Mouse (Mus musculus) adrenal gland, adult 2 months (tissue): Measurements from ENCODE around the gene Wrb. TPM values are rescaled to one million over a fixed set of nuclear protein-coding genes. Genes with fewer than 3 reads are reported as not detected.
"Not testable (repeated sequence)": the region's sequence is repeated elsewhere in the genome, so short reads cannot be mapped to it uniquely, and the experiment has no call there.

Source experiments
- DNase-seq: peaks from one replicate; pipeline ENCODE4 v3.0.0; 2021
- long read RNA-seq: library from polyadenylated mRNA; stranded (forward); transcript quantifications from one replicate; pipeline ENCODE4 v2.0.0, GENCODE M21; 2021
- polyA plus RNA-seq: library from polyadenylated mRNA; depleted of rRNA; stranded (reverse); fragments of >200 nt; gene quantifications from 2 replicates; pipeline ENCODE4 v1.2.3, GENCODE M21; 2012; rRNA removed
- total RNA-seq, 2 experiments: library from RNA; stranded (reverse); gene quantifications; 2 replicates each; pipeline ENCODE4 v1.2.3; 2021

Gene Wrb
- 10 to 100 TPM; 23.4 to 45.2 TPM for total RNA-seq
- polyA plus RNA-seq, result 50.0 and 84.1 TPM in 2 replicates
- long read RNA-seq, transcript Wrb-201 (5 exons, 2,495 nt), result major isoform, 48 of 57 reads
- long read RNA-seq, partial matches to known transcripts, result 0 of 57 reads
- long read RNA-seq, other reads (novel, unspliced or antisense), result 2 of 57 reads

DNA sequence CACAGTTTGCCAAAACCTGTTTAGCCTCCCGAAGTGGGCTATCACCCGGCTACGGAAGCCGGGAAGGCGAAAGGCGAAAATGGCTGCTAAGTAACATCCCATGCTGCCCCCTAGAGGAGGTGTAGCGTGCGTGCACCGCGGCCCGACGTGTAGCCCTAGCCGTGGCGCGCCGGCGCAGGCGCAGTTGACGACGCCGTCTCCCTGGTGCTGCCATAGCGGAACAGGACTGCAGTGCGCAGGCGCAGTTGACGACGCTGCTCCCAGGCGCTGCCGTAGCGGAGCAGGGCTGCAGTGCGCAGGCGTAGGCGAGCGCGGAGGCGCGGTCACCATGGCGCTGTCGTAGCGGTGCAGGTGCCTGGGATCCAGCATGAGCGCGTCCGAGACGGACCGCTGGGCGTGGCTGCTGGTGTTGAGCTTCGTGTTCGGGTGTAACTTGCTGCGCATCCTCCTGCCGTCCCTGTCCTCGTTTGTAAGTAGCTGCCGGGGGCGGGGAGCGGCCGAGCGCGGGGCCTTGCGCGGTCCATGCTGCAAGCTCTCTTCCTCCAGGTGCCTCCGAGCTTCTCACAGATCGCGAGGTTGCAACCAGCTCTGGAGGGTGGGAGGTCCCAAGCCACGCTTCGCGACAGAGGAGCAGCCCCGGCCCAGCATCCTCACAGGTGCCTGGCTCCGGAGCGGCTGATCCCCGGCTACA is at the start of gene Wrb:
Gene Wrb (plus strand): TSS at position 298 of the 691 bp plus-strand sequence.
- DNase-seq, result peak; percentile 100

DNA sequence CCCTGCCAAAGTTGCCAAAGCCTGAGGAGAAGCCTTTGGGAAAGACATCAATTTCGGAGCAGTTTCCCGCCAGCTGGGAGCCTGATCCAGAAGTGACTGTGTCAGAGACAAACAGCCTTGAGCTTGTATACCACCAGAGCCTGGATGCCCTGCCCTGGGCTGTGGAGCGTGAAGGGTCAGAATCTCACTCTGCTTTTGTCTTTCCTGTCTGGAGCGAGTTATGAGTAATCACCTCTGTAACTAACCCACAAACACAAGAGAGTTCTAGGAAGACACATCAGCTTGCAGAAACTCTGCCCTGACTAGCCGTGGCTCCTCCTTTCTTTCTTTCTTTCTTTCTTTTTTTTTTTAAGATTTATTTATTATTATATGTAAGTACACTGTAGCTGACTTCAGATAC is 49.2 kb upstream of the Wrb start:
- DNase-seq, result no peak

DNA sequence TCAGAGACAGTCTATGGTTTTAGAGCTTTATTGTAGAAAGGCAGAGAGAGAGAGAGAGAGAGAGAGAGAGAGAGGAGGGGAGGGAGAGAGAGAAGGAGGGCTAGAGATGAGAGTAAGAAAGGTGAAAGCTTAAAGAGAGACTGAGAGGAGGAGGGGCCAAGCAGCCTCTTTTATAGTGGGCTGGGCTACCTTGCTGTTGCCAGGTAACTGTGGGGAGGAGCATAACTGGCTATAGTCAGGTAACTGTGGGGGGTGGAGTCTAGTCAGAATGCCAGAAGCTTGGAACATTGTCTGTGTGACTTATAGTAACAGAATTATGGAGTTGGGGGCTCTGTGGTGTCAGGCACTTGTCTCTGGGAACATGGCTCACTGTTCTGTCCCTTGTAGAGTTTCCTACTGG is 47.4 kb upstream of the Wrb start:
- DNase-seq, result not testable (repeated sequence)

DNA sequence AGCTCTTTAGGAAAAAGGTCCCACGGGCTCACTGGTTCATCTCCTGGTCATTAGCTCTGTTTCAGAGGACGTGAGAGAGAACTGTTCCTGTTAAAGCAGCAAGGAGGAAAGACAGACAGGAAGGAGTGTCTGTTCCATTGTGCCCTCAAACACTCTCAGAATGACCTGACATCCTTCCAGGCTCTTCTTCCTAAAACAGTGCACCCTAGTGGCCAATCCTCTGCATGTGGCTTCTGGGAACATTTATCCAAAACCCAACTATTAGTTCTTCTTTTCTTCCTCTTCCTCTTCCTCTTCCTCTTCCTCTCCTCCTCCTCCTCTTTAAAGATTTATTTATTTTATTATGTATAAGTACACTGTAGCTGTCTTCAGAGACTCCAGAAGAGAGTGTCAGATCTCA is 42.2 kb upstream of the Wrb start:
- DNase-seq, result no peak

DNA sequence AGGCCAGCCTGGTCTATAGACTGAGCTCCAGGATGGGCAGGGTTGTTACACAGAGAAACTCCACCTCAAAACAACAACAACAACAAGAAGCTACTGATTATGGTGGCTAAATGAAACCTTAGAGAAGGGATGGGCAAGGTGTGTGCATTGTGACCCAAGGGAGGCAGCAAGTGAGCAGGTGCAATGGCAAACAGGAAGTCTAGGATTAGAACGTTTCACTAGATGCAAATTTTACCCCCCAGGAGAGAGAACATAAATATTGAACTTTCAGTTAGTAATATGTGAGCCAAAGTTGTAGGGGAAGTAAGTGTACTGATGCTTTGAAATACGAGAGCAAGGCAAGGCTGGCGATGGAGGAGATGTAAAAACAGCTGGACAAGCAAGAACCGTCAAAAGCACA is 35.5 kb upstream of the Wrb start:
- no peak for DNase-seq

DNA sequence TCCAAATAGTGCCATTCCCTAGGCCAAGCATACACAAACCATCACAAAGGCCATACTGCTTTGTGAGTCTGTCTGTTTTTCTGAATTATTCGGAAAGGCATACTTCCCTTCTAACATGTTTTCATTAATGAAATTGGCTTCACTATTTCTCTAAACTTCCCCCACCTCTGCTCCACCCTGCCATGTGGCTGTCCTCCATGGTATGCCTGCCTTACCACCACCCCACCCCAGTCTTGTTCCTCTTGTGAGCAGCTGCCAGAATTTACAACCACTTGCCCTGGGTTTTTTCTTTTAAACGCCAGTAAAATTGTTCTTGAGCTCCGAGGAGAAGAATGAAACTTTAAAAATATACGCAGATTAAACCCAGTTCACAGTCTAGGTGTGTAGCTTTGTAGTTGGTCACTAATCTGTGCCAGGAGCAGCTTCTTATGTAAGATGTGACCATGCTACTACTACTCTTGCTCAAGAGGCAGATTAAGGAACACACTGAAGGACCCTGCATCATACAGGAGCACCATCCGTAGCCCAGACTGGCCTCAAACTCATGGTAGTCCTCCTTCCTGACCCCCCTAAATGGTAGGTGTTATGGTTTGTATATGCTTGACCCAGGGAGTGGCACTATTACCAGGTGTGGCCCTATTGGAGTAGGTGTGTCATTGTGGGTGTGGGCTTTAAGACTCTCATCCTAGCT is 34.4 kb upstream of the Wrb start:
- no peak for DNase-seq

DNA sequence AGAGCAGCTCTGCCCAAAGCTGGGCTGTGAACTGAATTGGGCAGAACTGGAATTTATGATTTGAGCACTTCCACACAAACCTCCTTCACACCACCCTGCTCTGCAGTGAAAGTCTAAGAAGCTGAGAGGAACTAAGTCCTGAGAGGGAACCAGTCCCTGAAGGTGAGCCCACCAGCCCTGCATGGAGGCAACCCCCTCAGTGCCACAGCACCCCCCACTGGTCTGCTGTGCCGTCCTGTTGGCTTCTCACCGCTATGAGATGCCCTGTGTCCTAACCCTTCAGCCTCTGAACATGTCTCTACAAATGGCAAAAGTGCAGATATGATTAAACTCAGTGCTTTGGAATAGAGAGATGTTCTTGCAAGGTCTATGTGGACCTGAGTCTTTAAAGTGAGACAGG is 32.4 kb upstream of the Wrb start:
- no peak for DNase-seq

DNA sequence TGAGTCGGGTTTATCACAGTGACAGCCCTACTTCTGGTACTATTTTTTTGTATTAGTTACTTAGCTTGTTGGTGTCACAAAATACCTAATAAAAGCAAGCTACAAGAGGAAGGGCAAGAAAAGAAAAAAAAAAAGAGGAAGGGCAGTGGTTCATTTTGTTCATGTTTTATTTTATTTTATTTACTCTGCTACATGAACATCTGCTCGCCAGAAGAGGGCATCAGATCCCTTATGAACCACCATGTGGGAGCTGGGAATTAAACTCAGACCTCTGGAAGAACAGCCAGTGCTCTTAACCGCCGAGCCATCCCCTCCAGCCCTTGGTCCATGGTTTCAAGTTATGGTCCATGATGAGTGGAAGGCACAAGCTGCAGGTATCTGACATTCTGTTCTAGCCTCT is 30.5 kb upstream of the Wrb start:
- DNase-seq, result no peak

DNA sequence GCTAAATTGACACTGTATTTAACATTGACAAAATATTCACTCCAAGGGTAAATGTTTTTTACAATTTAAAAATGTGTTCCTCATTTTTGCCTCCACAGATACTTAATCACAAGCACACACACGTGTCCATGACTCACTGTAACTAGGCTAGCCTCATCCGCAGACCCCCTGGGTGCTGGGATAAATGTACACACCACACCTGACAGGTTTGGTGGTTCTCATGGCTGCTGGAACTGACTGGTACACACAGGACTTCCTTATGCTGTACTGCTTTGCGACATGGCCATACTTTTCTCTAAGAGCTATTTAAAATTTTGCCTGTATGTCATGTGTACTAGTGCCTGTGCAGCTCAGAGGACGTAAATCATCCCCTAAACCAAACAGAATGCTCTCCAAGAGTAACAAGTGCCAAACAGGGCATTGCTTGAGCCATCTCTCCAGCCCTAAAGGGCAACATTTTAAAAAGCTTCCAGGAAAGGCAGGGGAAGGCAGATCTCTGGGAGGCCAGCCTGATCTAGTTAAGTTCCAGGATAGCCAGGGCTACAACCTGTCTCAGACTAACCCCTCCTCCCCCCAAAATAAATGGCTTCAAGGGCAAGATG is 25.1 kb upstream of the Wrb start:
- peak; percentile 19 for DNase-seq

DNA sequence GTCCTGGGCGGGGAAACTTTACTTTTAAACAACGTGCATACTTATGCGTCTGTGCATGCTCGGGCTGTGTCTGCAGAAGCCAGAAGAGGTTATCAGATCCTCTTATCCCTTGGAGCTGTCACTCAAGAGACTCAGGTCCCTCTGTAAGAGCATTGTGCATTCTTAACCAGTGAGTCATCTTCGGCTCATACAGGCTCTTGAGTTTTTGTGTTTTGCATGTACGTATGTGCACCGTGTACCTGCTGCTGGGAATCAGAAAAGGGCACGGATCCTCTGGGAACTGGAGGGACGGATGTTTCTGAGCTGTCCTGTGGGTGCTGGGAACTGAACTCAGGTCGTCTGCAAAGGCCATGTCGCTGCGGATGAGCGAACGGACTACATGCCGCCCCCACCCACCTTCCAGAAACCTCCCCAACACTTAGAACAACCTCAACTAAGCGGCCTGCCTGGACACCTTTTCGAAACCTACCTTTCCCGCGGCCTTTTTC is 18.5 kb upstream of the Wrb start:
- peak; percentile 44 for DNase-seq

DNA sequence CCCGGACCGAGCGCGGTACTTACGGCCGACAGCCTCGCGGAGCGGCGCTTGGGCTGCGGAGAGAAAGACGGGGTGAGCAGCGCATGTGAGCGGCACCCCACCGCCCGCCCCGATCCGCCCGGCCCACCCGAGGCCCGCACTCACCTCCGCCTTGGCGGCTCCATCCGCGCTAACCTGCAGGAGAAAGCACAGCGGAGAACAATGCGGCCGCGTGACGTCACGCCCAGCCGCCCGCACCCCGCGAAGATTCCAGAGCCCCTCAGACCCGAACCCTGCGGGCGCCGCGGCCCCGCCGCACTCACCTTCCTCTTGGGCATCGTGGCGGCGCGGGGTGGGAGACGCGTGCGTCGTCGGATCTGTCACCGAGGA is 17.9 kb upstream of the Wrb start:
- no peak for DNase-seq

DNA sequence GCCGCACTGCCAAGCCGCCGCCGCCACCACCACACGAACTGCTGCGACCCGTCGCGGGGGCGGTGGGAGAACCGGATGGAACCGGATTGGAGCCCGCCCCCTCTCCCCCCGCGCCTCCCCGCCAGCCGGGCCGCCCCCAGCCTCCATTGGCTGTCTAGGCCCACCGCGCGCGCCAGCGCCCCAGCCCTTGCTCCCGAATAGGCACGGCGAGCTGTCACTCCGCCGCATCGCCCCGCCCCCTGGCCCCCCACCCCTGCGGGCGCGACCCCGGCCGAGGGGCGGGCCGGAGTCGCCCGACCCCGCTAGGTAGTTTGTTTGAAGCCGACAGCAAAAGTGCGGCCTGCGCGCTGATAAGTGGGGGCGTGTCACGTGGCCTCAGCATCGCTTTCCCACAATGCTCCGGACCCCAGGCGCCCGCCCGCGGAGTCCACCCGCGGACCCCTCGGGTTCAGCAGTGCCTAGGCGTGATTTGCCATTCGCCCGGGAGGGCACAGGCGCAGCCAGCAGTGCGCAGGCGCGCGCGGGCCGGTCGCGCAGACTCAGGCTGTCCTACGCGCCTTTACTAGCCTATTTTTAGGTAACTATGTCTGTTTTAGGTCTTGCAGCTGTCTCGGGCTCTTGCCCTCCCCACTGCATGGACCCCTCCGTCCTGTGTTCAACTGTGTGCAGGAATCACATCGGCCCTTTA is 17.4 kb upstream of the Wrb start, which contains the start of gene Hmgn1:
Gene Hmgn1 (minus strand): TSS at position 73 of the 688 bp plus-strand sequence.
- DNase-seq, result peak; percentile 99

DNA sequence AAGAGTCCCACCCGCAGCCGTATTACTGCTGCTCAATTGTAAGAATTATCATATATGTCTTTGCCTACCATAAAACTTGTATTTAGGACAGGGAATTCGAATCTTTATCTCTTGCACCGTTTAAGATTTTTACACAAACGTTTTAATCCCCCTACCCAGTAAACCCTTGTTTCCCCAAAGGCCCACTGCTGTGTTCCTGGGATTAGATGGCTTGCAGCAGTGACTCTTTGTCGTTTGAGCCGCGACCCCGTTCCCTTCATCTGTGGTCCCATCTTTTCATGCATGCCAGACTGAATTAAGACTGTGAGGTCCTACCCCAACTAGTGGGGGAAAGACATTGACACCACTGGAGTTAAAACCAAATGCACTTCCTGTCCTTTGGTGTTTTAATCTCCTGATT is 16.7 kb upstream of the Wrb start:
- DNase-seq, result no peak

DNA sequence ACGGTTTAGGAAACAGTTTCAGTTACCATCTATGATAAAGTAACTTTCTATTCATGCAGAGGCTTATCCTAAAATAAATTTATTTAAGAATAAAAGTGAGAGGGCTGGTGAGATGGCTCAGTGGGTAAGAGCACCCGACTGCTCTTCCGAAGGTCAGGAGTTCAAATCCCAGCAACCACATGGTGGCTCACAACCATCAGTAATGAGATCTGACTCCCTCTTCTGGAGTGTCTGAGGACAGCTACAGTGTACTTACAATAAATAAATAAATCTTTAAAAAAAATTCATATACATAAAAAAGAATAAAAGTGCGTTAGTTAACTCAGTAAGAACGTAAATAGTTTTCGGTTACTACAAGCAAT is 478 bp upstream of the Wrb start:
- DNase-seq, result not testable (repeated sequence)

DNA sequence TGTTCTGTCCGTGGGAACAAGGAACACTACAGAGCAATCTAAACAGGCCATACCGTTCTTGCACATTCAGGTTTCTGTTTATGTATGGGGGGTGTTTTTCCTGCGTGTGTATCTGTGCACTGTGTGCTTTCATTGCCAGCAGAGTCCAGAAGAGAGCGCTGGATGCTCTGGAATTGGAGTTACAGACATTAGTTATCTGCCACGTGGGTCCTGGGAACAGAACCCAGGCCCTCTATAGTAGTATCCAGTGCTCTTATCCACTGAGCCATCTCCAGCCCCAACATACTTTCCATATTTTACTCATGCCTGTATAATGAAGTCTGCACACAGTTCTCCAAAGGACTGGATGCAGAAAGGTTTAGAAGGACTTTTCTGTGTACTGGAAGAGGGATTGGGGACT is 607 bp downstream of the Wrb start:
- DNase-seq, result no peak

DNA sequence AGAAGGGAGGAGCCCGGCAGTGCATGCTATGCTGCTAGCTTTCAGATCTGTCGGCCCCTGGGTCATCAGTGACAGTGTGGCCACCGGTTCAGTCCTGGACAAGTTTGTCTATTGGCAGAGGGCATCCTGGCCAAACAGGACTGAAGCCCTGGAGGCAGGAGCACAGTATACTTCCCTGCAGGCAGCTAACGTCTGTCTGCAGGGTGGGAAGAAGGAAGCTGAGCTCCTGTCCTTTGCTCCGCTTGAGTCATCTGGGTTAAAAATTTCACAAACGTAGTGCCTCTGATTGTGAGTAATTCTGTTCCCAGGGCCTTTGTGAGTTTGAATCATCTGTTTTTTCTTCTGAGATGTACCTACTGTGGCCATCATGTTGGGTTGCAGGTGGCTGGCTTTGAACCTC is 3.6 kb downstream of the Wrb start:
- peak; percentile 46 for DNase-seq

DNA sequence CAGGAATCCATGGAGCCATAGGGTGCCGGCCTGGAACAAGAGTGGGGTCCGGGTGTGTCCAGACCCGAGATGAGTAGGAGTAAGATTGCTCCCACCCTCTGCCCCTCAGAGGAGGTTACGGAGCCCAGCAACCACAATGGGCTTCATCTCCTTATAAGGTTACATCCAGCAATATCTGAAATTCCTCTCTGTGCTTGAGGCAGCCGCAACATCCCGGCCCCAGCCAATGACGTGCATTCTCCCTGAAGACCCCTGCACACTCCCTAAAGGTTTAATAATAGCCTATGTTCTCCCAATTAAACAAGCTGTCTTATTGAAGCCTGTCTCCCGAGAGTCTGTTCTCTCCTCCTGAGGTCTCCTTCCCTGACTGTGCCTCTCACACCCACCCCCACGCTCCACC is 4.1 kb downstream of the Wrb start:
- no peak for DNase-seq

DNA sequence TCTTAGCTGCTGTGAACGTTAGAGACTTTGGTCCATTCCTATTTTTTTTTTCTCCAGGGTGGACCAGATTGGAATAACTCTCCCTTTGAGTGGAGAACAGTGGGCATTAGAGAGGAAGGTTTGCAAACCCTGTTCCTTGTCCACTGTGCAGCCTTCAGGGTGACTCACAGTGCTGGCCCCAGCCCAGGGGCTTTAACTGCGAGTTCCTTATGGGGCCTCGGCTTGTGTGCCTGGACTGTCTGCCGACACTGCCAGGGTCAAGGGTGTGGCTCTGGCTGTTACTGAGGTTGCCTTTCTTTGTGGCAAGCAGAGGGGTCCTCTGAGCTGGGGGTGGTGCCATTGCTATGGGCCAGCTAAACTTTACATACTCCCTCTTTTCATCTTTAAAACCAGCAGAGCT is 5.8 kb downstream of the Wrb start:
- peak; percentile 93 for DNase-seq

DNA sequence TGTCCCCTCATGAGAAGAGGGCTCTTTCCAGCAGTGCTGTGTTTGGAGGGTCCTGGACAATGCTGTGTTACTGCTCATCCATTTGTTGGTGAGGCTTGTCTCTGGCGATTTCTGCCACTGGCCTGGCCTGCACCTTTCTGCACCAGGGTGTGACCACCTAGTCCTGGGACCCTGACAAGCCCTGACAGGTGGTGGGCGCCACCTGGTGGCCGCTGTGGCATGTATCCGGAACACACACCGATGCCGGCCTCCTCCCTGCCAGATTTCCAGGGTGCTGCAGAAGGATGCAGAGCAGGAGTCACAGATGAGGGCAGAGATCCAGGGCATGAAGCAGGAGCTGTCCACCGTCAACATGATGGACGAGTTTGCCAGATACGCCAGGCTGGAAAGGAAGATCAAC is 6.3 kb downstream of the Wrb start:
- DNase-seq, result peak; percentile 76

DNA sequence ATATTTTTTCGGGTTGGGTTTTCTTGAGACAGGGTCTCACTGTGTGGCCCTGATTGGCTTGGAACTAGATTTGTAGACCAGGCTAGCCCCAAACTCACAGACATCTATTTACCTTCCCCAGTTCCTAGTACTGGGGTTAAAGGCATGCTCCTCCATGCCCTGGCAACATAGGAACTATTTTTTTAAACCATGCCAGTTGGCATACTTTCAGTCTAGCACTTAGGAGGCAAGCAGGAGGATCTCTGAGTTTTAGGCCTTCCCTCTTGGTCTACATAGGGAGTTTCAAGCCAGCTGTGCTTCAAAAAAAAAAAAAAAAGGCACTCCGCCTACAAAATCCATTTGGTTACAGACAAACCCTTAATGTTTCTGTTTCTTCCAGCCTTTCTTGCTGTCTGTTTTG is 9.3 kb downstream of the Wrb start:
- DNase-seq, result no peak

DNA sequence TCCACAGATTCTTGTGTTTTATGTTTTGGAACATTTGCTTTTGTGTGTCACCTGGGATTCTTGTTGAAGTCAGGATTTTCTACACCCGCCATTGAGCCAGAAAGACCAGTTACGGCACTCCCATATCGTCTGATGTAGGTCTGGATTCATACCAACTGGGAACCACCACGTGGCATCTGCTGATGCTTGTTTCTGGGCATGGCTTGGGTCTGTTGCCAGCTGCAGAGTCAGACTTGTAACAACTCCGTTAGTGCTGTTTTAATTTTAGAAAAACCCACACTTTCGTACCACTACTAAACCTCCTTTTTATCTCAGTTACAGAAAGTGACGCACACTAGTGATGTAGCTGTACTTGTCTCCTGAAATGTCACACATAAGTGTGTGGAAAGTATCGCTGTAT is 10.8 kb downstream of the Wrb start:
- DNase-seq, result no peak

DNA sequence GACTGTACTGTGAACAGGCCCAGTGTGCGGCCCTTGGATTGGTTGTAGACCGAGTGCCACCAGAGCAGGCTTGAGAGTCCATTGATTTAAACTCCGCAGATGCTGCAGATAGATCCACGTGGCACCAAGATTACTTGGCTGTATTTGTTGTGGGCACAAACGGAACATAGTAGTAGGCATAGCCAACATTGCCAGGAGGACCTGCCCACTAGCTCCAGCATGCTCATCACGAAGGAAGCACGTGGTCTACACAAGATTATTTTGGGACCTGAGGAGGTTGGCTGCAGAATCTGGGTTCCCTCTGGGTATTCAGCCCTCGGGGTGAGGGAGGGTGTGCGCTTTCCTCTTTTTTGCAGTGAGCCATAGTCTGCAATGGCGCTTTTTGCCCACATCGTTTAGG is 12.0 kb downstream of the Wrb start:
- DNase-seq, result no peak
